In the genomic region with DNA sequence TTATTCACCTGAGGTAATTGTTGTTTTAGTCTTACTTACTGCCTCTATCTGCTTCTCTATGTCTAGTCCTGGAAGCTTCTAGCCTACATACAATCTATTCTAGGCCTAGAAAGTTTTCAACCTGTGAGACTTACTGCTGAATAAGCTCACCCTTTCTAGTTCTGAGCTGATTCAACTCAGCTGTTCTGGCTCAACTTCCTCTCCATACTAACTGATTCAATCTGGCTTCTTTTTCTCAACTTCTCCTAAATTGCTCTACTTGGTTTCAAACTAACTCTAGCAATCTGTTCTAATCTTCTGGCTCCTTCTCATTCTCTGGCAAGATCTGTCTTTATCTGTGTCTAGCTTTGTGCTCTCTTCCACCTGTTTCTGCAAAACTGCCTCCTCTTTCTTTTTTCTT, we compare ENCODE assay signal across 13 mouse cellular contexts.
"Had no signal": no experiment of that assay in that cellular context is flagged by ENCODE, and none has a peak within 500 bp of the region (broad histone marks: within the 10 kb centered on the region; RNA-seq: fewer than 3 reads in every experiment).

No protein-coding gene starts in this region.

- H3K4me2 ChIP-seq: limb, embryonic 13.5 days; liver, embryonic 15.5 days; midbrain, embryonic 12.5 days had no signal

- H3K27me3 ChIP-seq: limb, embryonic 13.5 days; liver, embryonic 15.5 days; megakaryocyte, embryonic 14.5 days; midbrain, embryonic 12.5 days had no signal

- ATAC-seq: lung, postnatal 0 days had no signal

- H3K27ac ChIP-seq: limb, embryonic 13.5 days; liver, embryonic 15.5 days; midbrain, embryonic 12.5 days had no signal

- H3K9me3 ChIP-seq: limb, embryonic 13.5 days; liver, embryonic 15.5 days; midbrain, embryonic 12.5 days had no signal

- DNase-seq: kidney, postnatal 10 days; kidney, postnatal 4 days; left cerebral cortex, postnatal 4 days; lung, adult 2 months; lung, postnatal 4 days; right cerebral cortex, adult 18-20 months; right cerebral cortex, postnatal 25 days; thymus, postnatal 14 days had no signal

- H3K4me3 ChIP-seq: limb, embryonic 13.5 days; liver, embryonic 15.5 days; megakaryocyte, embryonic 14.5 days; midbrain, embryonic 12.5 days had no signal

- H3K9ac ChIP-seq: limb, embryonic 13.5 days; liver, embryonic 15.5 days; midbrain, embryonic 12.5 days had no signal

- H3K4me1 ChIP-seq: limb, embryonic 13.5 days had no signal
